Mouse (Mus musculus): ENCODE measurements around the gene Ptprn2.

- TF ChIP-seq CTCF (IDR thresholded peaks at IDR 0.05; ENCODE audit: borderline replicate concordance, extremely low read depth, insufficient read depth, insufficient read length) (no peak), POLR2A (IDR thresholded peaks at IDR 0.05; ENCODE audit: borderline replicate concordance, extremely low read depth, insufficient read depth, insufficient read length, poor library complexity, severe bottlenecking) (no peak)
Observed at GRCm38 (mm10) chr12:117176259-117176823, 690.8 kb downstream of the Ptprn2 start.
